Mouse (Mus musculus) left cerebral cortex, postnatal 25 days (tissue): ENCODE measurements around the gene Nuak1. TPM values are rescaled to one million over a fixed set of nuclear protein-coding genes. Genes with fewer than 3 reads are reported as not detected.

ENCODE experiments used
- DNase-seq, 2 experiments: peaks; one replicate each; pipeline ENCODE4 v3.0.0; 2022; ENCODE audit warnings: low spot score in 2 of 2, mixed read lengths in 1 of 2
- intact Hi-C: fragments of 180-260 bp; cut with DNase I; formaldehyde crosslinking; loops from one replicate; pipeline ENCODE4 v1.15.1; 2025
- total RNA-seq, 2 experiments: library from RNA; stranded (reverse); gene quantifications; 2 replicates each; pipeline ENCODE4 v1.2.3; 2021

Gene Nuak1
- total RNA-seq, 2 experiments from 2014 or later, result 58.3 to 86.5 TPM

- DNase-seq, result no peak
- intact Hi-C loops, result loop anchor here (10.0 kb wide), 1 partner anchor 543 kb away; no protein-coding TSS in a partner anchor
Observed at GRCm38 (mm10) chr10:84368185-84368584, 72.2 kb downstream of the Nuak1 start.

- DNase-seq, result no peak
Observed at GRCm38 (mm10) chr10:84365166-84365865, 75.1 kb downstream of the Nuak1 start.

GRCm38 (mm10) chr10:84363833-84364232, 76.6 kb downstream of the Nuak1 start:
- DNase-seq, result no peak
- intact Hi-C loops, result loop anchor here (10.0 kb wide), 1 partner anchor 539 kb away; no protein-coding TSS in a partner anchor

More at GRCm38 (mm10) chr10:84365166-84365865, 75.1 kb downstream of the Nuak1 start:
- intact Hi-C loops, result loop anchor here (10.0 kb wide), 1 partner anchor 541 kb away; no protein-coding TSS in a partner anchor

- intact Hi-C loops, result loop anchor here (10.0 kb wide), 1 partner anchor 536 kb away; no protein-coding TSS in a partner anchor
- DNase-seq, result no peak
Observed at GRCm38 (mm10) chr10:84360953-84361352, 79.4 kb downstream of the Nuak1 start.

GRCm38 (mm10) chr10:84360391-84360790, 80.0 kb downstream of the Nuak1 start:
- DNase-seq, result no peak
- intact Hi-C loops, result loop anchor here (10.0 kb wide), 1 partner anchor 536 kb away; no protein-coding TSS in a partner anchor

GRCm38 (mm10) chr10:84358738-84359120, 81.7 kb downstream of the Nuak1 start:
- DNase-seq, result no peak
- intact Hi-C loops, result loop anchor here (1.0 to 5.0 kb wide), 6 partner anchors 14 to 301 kb away; no protein-coding TSS in a partner anchor

GRCm38 (mm10) chr10:84357997-84358737, 82.2 kb downstream of the Nuak1 start:
- intact Hi-C loops, result loop anchor here (1.0 to 5.0 kb wide), 6 partner anchors 14 to 301 kb away; no protein-coding TSS in a partner anchor
- peak; percentile 84 to 98 for DNase-seq

- intact Hi-C loops, result loop anchor here (5.0 kb wide), 1 partner anchor 300 kb away; no protein-coding TSS in a partner anchor
- DNase-seq, result no peak
Observed at GRCm38 (mm10) chr10:84357593-84357992, 82.8 kb downstream of the Nuak1 start.

GRCm38 (mm10) chr10:84354323-84354722, 86.1 kb downstream of the Nuak1 start:
- peak in 1 of 2 experiments; percentile 84 for DNase-seq
- intact Hi-C loops, result no loop called here

GRCm38 (mm10) chr10:84345730-84346129, 94.7 kb downstream of the Nuak1 start:
- no peak for DNase-seq
- intact Hi-C loops, result no loop called here

GRCm38 (mm10) chr10:84343536-84343935, 96.9 kb downstream of the Nuak1 start:
- DNase-seq, result no peak
- intact Hi-C loops, result no loop called here

- intact Hi-C loops, result no loop called here
Observed at GRCm38 (mm10) chr10:84339456-84339855, 100.9 kb downstream of the Nuak1 start.

GRCm38 (mm10) chr10:84338752-84339151, 101.6 kb downstream of the Nuak1 start:
- intact Hi-C loops, result no loop called here
- peak in 1 of 2 experiments; percentile 39 for DNase-seq

More at GRCm38 (mm10) chr10:84339456-84339855, 100.9 kb downstream of the Nuak1 start:
- no peak for DNase-seq

GRCm38 (mm10) chr10:84335441-84335840, 105.0 kb downstream of the Nuak1 start:
- DNase-seq, result peak in 1 of 2 experiments; percentile 30
- intact Hi-C loops, result no loop called here

- intact Hi-C loops, result no loop called here
- no peak for DNase-seq
Observed at GRCm38 (mm10) chr10:84329822-84330221, 110.6 kb downstream of the Nuak1 start.

- no peak for DNase-seq
- intact Hi-C loops, result no loop called here
Observed at GRCm38 (mm10) chr10:84329336-84329735, 111.1 kb downstream of the Nuak1 start.

- intact Hi-C loops, result no loop called here
- DNase-seq, result no peak
Observed at GRCm38 (mm10) chr10:84324018-84324417, 116.4 kb downstream of the Nuak1 start.
